Mouse (Mus musculus): ENCODE measurements around the gene Ldlrad1. TPM values are rescaled to one million over a fixed set of nuclear protein-coding genes. Genes with fewer than 3 reads are reported as not detected.

Gene Ldlrad1
- 0.07 and 0.12 TPM in 2 replicates for polyA plus RNA-seq (2012; rRNA removed)

GRCm38 (mm10) chr4:107208880-107209279 lies at the start of gene Ldlrad1:
Gene Ldlrad1, plus strand, starts transcription at chr4:107209180.

GRCm38 (mm10) chr4:107178182-107178829 lies 30.7 kb upstream of the Ldlrad1 start, which contains the start of gene Tmem59:
Gene Tmem59, plus strand, starts transcription at chr4:107178399.

GRCm38 (mm10) chr4:107178830-107179490 lies 30.0 kb upstream of the Ldlrad1 start, which contains the start of gene Tceanc2:
Gene Tceanc2, minus strand, starts transcription at chr4:107179116.

GRCm38 (mm10) chr4:107253125-107254091 lies 44.4 kb downstream of the Ldlrad1 start, which contains the start of the genes Lrrc42 and Hspb11:
Gene Lrrc42, minus strand, starts transcription at chr4:107253532.
Gene Hspb11, plus strand, starts transcription at chr4:107253593.

Other genes with a start within 250 kb of the Ldlrad1 start
- 81.7 and 98.0 TPM in 2 replicates for gene Mrpl37, start 142.3 kb upstream of the Ldlrad1 start, polyA plus RNA-seq (2012; rRNA removed)
- 7.7 and 10.4 TPM in 2 replicates for gene Cyb5rl, start 142.2 kb upstream of the Ldlrad1 start, polyA plus RNA-seq (2012; rRNA removed)
- gene Cdcp2, start 112.3 kb upstream of the Ldlrad1 start, polyA plus RNA-seq (2012; rRNA removed) = 0.13 and 0.14 TPM in 2 replicates
- 98.2 and 148 TPM in 2 replicates for gene Tmem59, start 30.8 kb upstream of the Ldlrad1 start, polyA plus RNA-seq (2012; rRNA removed)
- 19.2 and 20.6 TPM in 2 replicates for gene Tceanc2, start 30.1 kb upstream of the Ldlrad1 start, polyA plus RNA-seq (2012; rRNA removed)
- gene Lrrc42, start 44.4 kb downstream of the Ldlrad1 start, polyA plus RNA-seq (2012; rRNA removed) = 44.3 and 48.1 TPM in 2 replicates
- 23.1 and 24.0 TPM in 2 replicates for gene Hspb11, start 44.4 kb downstream of the Ldlrad1 start, polyA plus RNA-seq (2012; rRNA removed)
- not detected in 2 replicates for gene Dio1, start 98.0 kb downstream of the Ldlrad1 start, polyA plus RNA-seq (2012; rRNA removed)
- 22.5 and 30.7 TPM in 2 replicates for gene Yipf1, start 105.2 kb downstream of the Ldlrad1 start, polyA plus RNA-seq (2012; rRNA removed)
- 22.7 and 34.5 TPM in 2 replicates for gene Ndc1, start 158.6 kb downstream of the Ldlrad1 start, polyA plus RNA-seq (2012; rRNA removed)
- 1.4 and 3.8 TPM in 2 replicates for gene Glis1, start 225.4 kb downstream of the Ldlrad1 start, polyA plus RNA-seq (2012; rRNA removed)